Mouse (Mus musculus) ovary, postnatal 14 days (tissue): ENCODE results near the gene Olfr944.

Experiments used
- DNase-seq: peaks from one replicate; pipeline ENCODE4 v3.0.0; 2022; ENCODE audit warnings: low spot score

Gene Olfr944

GRCm38 (mm10) chr9:39201620-39202019 is at the start of gene Olfr944:
Olfr944 (plus strand) TSS chr9:39201920.
- DNase-seq: no peak

- no peak for DNase-seq
Observed at GRCm38 (mm10) chr9:39152401-39152800, 49.3 kb upstream of the Olfr944 start.

- DNase-seq: no peak
Observed at GRCm38 (mm10) chr9:39166004-39166403, 35.7 kb upstream of the Olfr944 start, which contains the start of gene Olfr943. Olfr943 (plus strand) TSS chr9:39166304.

GRCm38 (mm10) chr9:39249894-39250293 is 48.2 kb downstream of the Olfr944 start, which contains the start of gene Olfr1537:
Olfr1537 (minus strand) TSS chr9:39249994.
- DNase-seq: no peak
